Mouse (Mus musculus) c-Kit-positive CD71-negative TER-119-negative erythroid progenitor cells, embryonic 14.5 days (primary cell): Measurements from ENCODE around the gene Gpr3.

Experiments used
- DNase-seq: peaks from one replicate; pipeline ENCODE4 v3.0.0-alpha.2; 2013; ENCODE audit warnings: low read depth

Gene Gpr3

DNA sequence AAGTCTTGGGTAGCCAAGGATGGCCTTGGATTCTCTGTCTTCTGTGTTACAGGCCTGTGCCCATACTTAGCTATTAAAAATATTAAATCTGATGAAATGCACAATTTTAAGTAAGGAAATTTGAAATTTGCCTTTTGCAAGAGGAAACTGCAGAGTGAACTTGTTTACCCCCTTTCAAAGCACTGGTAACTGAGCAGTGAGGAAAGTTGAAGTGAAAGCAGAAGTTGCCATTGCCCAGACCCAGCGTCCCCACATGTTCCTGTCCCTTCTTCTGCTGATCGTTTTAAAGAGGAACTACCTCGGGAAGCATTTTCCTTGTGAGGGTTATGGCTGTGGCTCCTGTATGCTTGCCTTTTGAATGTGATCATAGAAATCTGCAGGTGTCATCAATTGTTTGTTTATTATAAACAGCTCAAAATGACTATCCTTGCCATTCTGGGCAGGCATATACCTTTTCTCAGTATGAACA is 42.2 kb downstream of the Gpr3 start:
- DNase-seq = peak; percentile 65

DNA sequence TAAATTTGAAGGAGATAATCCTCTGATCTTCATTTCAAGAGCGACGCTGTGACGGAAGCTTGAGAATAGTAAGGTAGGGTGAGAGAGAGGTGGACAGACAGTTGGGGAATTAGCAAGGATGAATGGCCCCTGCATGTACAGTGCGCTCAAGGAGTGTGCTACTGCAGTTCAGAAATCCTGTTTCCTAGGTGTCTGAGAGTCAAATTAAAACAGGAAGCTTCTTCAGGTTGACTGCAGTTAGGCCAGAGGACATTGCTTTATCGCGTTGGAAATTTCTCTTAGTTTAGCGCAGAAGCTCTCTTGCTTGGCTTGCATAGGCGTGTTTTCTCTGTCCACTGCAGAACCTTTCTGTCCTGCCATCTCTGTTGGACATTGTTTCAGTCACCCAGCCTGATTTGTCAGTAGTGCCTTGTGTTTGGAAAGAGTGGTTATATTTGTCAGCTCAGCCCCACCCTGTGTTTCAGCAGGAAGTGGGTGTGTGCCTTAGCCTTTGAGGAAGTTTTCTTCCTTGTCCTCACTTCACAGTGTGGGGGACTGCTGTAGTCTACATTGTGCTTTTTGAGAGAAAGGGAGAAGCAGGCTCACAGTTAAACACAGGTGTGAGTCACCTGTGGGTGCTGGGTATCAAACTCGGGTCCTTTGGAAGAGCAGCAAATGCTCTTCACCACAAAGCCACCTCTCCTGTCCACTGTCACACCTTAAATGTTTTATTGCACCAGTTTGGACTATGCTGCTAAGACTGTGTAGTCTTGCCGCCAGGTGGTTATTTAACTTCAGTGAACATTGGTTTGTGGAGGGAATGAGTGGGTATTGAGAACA is 42.9 kb downstream of the Gpr3 start:
- no peak for DNase-seq

DNA sequence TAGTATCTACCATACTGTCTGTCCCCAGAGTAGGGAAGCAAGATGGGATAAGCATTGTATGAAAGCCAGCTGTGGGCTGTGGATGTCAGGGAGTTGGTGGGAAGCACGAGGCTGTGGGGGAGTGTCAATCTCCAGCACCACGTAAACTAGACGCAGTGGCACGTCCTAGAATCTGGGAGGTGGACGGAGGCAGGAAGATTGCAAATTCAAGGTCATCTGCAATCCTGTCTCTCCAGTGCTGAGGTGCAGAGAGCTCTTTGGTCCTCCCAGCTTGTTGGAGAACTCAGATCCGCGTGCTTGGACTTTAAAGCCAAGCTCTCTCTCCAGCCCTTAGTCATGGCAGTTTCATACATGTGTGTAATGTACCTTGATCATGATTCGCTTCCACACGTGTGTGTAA is 45.6 kb downstream of the Gpr3 start:
- no peak for DNase-seq

DNA sequence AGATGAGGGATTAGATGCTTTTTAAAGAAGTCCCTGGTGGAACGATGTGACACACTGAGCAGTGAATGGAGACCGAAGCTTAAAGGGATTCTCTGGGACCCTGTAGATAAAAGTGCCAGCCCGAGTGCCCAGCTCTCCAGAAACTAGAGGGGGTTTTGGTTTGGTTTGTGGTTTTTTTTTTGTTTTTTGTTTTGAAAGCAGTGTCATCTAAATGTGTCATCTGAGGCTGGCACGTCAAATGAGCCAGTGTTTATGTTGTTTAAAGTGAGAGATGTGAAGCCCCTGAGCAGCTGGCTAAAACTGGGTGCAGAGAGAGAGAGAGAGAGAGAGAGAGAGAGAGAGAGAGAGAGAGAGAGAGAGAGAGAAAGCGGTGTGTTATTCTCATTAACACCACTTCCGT is 50.1 kb downstream of the Gpr3 start:
- DNase-seq = no peak

DNA sequence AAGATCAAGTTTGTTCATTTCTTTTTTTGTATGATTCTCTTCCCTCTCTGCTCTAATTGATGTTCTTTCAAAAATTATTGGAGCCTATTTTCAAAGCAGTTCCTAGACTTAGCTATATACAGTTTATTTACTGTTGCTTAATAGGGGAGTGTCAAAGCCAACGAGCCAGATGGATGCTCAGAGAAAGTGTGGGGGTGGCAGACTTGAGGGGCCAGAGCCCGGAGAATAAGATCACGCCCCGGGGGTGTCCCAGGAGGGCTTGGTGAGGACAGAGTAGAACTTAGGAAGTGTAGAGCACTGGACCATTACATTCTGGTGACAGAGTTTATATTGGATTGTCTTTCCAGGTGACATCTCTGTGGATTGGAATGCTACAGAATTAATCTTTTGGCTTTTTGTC is 51.5 kb downstream of the Gpr3 start:
- DNase-seq = no peak

DNA sequence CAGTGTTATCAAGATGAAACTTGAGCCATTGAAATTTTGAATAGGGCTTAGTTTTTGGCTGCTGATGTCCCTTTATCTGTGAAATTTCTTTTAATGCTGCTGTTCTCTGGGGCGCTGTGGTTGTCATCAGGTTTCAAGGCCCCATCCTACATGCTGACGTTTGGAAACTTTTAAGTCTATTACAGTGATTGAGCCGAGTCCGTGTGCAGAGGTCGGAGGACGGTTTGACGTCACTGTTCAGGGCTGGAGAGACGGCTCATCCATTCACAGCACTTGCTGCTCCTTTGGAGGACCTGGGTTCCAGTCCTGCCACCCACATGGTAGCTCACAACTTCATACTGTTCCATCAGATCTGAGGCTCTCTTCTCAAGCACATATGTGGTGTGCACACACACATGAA is 52.1 kb downstream of the Gpr3 start:
- no peak for DNase-seq

DNA sequence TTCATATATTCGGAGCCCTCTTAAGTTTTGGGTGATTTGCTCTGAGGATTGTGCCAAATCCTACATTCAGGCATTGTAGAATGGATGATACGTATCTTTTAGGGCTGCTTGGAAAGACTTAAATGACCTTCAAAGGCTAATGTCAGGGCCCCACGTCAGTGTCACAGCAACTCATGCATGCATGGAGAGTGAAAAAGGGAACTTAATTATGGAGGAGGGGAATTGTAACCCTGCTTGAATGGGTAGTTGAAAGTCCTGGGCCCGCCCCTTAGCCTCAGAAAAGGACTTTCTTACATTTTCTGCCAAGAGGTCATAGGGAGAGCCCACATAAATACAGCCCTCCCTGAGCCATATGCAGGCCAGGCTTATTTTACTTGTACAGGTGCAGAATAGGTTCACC is 52.7 kb downstream of the Gpr3 start:
- no peak for DNase-seq
